Mouse (Mus musculus) thymus, postnatal 0 days (tissue): ENCODE measurements at regions not wholly inside any gene's neighbourhood (a gene's known extent, or its start where the extent isn't known, plus 50 kb on each side); places are given as distances from the start of the nearest gene placed in this dataset.
"Not testable (repeated sequence)": the region's sequence is repeated elsewhere in the genome, so short reads cannot be mapped to it uniquely, and the experiment has no call there.

Experiments used
- DNase-seq: peaks from one replicate; pipeline ENCODE4 v3.0.0-alpha.2; 2015; ENCODE audit warnings: low spot score

- DNase-seq: peak; percentile 81
Measured at GRCm38 (mm10) chr7:64032921-64033354, 94.2 kb upstream of the Klf13 start.

DNA sequence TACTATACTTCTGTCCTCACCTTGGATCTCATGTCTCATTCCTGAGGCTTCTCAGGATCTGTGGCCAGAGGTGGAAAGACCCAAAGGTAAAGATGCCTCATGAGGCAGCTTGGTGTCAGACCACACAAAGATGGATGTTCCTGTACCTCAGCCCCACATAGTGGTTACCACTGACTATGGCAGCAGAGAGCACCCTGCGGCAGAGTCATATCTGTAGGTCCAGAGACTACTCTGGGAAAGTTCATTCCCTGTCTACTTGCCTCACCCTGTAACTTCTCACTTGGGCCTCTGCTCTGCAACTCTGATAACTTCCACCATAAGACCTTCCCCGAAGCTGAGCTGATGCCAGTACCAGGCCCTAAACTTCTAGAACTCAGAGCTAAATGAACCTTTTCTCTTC, 91.9 kb upstream of the Klf13 start:
- DNase-seq: no peak

- DNase-seq: no peak
Measured at GRCm38 (mm10) chr7:64027100-64027499, 88.4 kb upstream of the Klf13 start.

DNA sequence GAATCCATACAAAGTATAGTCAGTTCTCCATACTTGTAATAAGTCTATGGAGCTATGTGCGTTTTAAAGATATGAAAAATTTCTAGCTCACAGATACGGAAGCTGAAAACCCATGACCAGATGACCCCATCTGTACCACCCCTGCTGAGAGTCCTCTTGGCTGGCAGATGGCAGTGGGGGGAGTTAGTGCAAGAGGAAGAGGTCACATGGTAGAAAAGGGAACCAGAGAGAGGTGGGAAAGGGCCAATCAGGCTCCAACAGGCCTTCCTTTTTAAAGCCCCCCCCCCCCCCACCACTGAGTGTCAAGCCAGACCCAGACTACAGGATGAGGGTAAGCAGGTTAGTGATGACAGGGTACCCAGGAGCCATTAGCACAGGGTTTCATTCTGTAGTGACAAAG, 86.4 kb upstream of the Klf13 start:
- no peak for DNase-seq

GRCm38 (mm10) chr7:64024253-64024652, 85.5 kb upstream of the Klf13 start:
- no peak for DNase-seq

DNA sequence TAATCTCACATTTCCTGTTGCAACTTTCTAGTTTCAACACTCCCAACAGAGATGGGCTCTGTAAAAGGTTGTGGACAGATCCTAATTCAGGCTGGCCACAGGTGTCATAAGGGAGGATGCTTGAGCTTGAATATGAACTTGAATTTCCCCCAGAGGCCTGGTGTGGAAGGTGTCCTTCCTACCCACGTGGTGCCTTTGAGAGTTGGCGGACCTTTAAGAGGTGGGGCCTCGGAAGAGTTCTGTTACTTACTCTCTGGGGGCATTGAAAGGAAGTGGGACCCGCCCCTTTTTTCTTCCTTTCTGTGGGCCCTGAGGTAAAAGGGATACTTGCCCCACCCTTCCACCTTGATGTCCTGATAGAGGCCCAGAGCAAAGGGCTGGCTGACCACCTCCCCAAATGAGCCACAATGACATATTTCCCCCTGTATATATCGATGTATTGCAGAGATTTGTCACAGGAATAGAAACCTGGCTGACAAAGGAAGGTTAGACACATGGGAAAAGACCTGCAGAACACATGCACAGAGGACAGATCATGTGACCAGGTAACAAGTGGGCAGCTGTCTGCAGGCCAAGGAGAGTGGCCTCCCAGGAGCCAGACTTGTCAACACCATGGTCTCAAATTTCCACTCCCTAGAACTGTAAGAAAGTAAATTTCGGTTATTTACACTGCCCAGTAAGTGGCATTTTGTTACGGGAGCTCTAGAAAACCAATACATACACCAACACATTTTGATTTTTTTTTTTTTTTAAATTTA, 84.2 kb upstream of the Klf13 start:
- peak; percentile 45 for DNase-seq

GRCm38 (mm10) chr7:64021241-64022108, 82.8 kb upstream of the Klf13 start:
- no peak for DNase-seq

DNA sequence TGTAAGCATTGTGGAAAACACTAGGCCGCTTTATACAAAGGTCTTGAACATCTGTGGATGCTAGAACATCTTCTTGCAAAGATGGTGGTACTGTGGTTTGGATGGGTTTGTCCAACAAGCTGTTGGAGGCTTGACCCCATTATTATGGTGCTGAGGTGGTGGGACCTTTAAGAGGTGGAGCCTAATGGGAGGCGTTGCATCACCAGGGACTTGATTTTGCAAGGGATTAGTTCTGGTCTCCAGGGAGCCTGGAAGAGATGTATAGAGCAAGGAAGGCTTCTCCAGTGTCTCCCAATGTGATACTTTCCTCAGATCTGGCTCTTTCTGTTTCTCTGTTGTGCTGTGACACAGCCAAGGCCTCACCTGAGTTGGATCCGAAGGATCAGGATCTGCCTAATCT, 79.4 kb upstream of the Klf13 start:
- no peak for DNase-seq

DNA sequence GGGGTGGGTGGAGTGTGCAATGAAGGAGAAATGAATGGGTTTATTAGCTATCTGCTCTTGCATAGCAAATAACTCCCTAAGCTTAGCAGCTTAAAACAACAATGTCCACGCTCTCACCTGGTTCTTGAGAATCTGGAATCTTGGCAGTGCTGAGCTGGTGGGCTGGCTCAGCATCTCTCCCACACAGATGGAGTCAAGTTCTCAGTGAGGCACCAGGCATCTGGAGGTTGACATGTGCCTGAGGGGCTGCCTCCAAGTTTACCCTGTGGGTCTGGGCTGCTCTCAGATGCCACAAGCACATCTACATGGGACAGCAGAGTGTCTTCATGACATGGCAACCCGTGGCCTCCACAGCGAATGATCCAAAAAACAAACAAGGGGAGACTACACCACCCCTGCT, 78.2 kb upstream of the Klf13 start:
- DNase-seq: no peak

- not testable (repeated sequence) for DNase-seq
Measured at GRCm38 (mm10) chr7:64015136-64015535, 76.4 kb upstream of the Klf13 start.

DNA sequence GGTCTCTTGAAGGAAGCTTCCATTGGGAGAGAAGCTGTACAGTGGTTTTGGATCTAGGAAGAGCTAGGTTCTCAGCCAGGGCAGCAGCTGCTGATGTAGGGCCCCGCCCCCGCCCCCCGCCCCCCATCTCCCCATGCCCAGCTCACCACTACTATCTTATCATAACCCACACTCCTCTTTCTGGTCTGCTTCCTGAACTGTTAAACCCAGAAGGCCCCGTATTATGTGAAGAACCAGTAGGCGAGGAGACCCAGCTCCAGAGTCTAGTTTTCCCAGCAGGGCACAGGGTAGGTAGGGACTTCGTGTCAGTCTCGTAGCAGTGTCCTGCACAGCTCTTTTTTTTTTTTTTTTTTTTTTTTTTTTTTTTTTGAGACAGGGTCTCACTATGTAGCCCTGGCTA, 75.5 kb upstream of the Klf13 start:
- no peak for DNase-seq

- DNase-seq: no peak
Measured at GRCm38 (mm10) chr7:64013023-64013547, 74.4 kb upstream of the Klf13 start.

DNA sequence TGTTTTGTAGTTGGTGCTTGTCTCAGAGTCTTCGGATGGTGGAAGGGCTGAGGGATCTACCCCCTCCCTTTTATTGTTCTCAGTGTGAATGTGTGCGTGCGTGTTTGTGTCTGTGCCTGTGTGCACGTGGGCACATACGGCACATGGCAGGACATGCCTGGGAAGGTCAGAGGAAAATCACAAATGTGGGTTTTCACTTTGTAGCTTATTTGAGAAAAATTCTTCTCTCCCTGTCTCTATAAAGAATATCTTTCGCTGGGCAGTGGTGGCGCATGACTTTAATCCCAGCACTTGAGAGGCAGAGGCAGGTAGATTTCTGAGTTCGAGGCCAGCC, 73.5 kb upstream of the Klf13 start:
- DNase-seq: no peak

DNA sequence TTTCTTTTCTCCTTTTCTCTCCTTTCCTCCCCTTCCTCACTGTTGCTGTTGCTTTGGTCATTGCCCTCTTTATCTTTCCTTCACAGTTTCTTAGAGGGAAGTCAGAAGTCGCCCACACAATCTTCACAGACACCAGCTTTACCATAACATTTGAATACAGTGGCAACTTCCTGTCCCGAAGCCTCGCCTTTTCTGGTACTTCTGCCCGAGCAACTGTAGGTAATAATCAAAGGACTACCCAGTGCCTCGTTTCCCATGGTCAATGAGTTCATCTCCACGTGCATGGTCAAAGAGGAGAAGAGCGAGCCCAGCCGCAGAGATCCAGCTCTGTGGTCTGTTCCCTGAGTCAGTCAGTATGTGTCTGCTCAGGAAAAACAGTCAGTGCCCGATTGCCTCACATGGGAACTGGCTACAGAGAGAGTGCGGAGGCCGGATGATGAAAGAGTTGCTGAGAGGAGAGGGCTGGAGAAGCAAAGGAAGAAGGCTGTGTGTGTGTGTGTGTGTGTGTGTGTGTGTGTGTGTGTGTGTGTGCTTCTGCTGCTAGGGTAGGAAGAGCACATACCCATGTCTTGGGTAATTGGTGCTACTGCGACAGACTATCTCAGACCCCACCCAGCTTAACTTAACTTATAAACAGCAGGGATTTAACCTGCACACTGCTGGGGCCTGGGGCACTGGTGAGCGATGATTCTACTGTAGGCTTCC, 73.0 kb upstream of the Klf13 start:
- DNase-seq: peak; percentile 72

DNA sequence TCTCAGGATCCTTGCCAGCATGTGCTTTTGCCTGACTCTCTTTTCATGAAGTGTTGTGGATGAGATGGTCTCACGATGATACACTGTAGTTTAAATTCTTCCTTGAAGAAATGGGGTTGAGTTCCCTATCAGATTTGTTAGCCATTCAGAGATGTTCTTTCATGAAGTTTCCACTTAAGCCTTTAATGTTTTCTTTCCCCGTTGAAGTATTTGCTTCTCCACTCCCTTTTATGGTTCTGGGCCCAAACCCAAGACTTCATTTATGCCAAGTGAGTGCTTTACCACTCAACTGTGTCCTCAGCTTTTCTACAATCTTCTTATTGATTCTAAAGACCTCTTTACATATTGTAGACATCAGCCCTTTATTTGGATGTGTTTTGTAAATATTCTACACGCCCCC, 71.9 kb upstream of the Klf13 start:
- DNase-seq: no peak

GRCm38 (mm10) chr7:64007766-64008165, 69.1 kb upstream of the Klf13 start:
- no peak for DNase-seq

GRCm38 (mm10) chr7:64006935-64007334, 68.2 kb upstream of the Klf13 start:
- DNase-seq: no peak

DNA sequence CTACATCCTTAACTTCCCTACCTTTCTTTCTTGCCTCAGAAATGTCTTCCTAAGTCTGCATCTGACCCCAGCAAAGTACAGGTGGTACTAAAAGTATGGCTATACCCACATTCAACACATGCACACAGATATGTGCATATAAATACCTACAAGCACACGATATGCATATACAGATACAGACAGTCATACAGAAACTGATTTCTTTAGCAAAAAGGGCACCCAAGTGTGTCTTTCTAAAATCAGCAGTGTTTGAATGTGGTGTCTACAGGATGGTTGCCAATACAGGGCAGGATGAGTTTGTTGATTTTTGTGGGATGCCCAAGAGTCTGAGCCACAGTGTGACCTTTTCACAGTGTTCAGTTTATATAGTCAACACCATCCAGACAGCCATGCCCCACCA, 67.0 kb upstream of the Klf13 start:
- no peak for DNase-seq

DNA sequence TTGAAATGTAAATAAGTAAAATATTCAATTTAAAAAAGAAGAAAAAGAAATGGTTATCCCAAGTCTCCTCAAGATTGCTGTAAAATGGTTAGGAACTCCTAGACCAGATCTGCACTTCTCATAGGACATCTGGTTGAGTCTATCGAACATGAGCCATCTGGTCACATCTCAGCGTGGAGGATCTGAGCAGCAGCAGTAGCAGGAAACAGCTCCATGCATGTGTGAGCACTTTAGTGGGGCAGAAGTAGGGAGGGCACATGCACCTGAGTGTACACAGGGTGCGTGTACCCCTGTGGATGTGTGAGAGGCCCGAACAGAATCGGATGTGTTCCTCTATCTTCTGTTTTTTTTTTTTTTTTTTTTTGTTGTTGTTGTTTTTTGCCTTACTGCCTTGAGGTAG, 65.2 kb upstream of the Klf13 start:
- peak; percentile 72 for DNase-seq

GRCm38 (mm10) chr7:64001611-64002111, 62.9 kb upstream of the Klf13 start:
- DNase-seq: peak; percentile 74
